Mouse (Mus musculus): Measurements from ENCODE around the gene Slc1a1. TPM values are rescaled to one million over a fixed set of nuclear protein-coding genes. Genes with fewer than 3 reads are reported as not detected.

Gene Slc1a1
- polyA plus RNA-seq, 1 experiment = not detected

GRCm38 (mm10) chr19:28807497-28807871, 27.4 kb upstream of the Slc1a1 start:
- Histone ChIP-seq H3K27me3 (ENCODE audit: control insufficient read depth) (no peaks in the 10 kb centered on the region), H3K9me3 (ENCODE audit: control insufficient read depth, low read length) (no peaks in the 10 kb centered on the region), H3K4me3 (replicated peaks) (no peak overlapping the region), H3K36me3 (ENCODE audit: control insufficient read depth) (no peaks in the 10 kb centered on the region), H3K4me1 (ENCODE audit: control insufficient read depth) (no peaks in the 10 kb centered on the region)
- TF ChIP-seq TAL1 (IDR thresholded peaks at IDR 0.05; ENCODE audit: low read length) (no peak), GATA1 (IDR thresholded peaks at IDR 0.05; ENCODE audit: low read length) (no peak)

DNA sequence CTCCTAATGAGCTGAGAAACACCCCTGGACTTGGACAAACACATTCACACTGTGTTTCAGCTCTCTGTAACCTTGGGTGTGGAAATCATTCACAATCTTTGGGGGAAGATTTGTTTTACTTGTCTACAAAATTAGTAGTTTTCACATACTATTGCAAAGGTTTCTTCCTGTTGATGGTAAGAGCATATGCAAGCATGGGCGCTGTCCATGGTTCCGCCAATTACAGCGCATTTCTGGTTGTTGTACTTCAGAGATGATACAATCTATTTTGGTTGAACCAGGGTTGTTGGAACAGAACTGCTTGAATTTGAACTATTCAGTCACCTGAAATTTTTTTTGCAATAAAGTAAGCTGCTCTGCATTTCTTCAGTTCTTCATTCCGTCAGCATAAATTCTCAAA, 16.6 kb upstream of the Slc1a1 start:
- Histone ChIP-seq H3K4me1 (ENCODE audit: control insufficient read depth) (no peaks in the 10 kb centered on the region), H3K27me3 (ENCODE audit: control insufficient read depth) (no peaks in the 10 kb centered on the region), H3K36me3 (ENCODE audit: control insufficient read depth) (no peaks in the 10 kb centered on the region), H3K9me3 (ENCODE audit: control insufficient read depth, low read length) (no peaks in the 10 kb centered on the region), H3K4me3 (replicated peaks) (no peak overlapping the region)
- no peak for TF ChIP-seq GATA1 (IDR thresholded peaks at IDR 0.05; ENCODE audit: low read length)
- TF ChIP-seq TAL1 (IDR thresholded peaks at IDR 0.05; ENCODE audit: low read length) = no peak

- no peaks in the 10 kb centered on the region; the same call in 1 of the 2 replicates for H3K27me3 ChIP-seq (ENCODE audit: control insufficient read depth)
- no peak for TF ChIP-seq GATA1 (IDR thresholded peaks at IDR 0.05; ENCODE audit: low read length)
- TF ChIP-seq TAL1 (IDR thresholded peaks at IDR 0.05; ENCODE audit: low read length) = no peak
- no peaks in the 10 kb centered on the region for H3K4me1 ChIP-seq (ENCODE audit: control insufficient read depth)
- no peaks in the 10 kb centered on the region for H3K36me3 ChIP-seq (ENCODE audit: control insufficient read depth)
- no peak overlapping the region for H3K4me3 ChIP-seq (replicated peaks)
- no peaks in the 10 kb centered on the region for H3K9me3 ChIP-seq (ENCODE audit: control insufficient read depth, low read length)
These were observed 7.0 kb upstream of the Slc1a1 start for GRCm38 (mm10) chr19:28827697-28828328.

GRCm38 (mm10) chr19:28831324-28831723, 3.5 kb upstream of the Slc1a1 start:
- Histone ChIP-seq H3K36me3 (ENCODE audit: control insufficient read depth) (no peaks in the 10 kb centered on the region), H3K9me3 (ENCODE audit: control insufficient read depth, low read length) (no peaks in the 10 kb centered on the region), H3K27me3 (ENCODE audit: control insufficient read depth) (peaks cover 20% of the 10 kb centered on the region), H3K4me3 (replicated peaks) (no peak overlapping the region), H3K4me1 (ENCODE audit: control insufficient read depth) (peaks cover 3% of the 10 kb centered on the region; the same call in 1 of the 2 replicates)
- TF ChIP-seq GATA1 (IDR thresholded peaks at IDR 0.05; ENCODE audit: low read length) (no peak), TAL1 (IDR thresholded peaks at IDR 0.05; ENCODE audit: low read length) (no peak)

DNA sequence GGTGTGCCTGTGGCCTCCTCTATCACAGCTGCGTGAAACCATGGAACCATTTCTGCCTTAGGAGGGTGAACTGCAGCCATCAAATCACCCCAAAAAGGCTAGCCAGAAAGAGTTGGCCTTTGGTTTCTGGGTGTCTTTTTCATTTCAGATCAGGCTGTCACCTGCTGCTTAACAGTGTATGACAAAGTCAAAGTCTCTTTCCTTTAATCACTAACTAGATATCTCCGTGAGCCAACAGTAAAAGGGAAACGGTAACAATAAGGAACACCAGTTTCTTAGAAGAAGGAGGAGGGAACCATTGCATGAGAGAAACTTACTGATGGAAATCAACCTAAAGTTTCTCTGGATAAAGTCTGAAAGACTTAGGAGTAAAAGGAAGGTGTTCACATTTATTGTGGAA, 2.2 kb upstream of the Slc1a1 start:
- H3K4me3 ChIP-seq (replicated peaks) = no peak overlapping the region
- peaks cover 3% of the 10 kb centered on the region; the same call in 1 of the 2 replicates for H3K4me1 ChIP-seq (ENCODE audit: control insufficient read depth)
- H3K27me3 ChIP-seq (ENCODE audit: control insufficient read depth) = peaks cover 20% of the 10 kb centered on the region
- no peaks in the 10 kb centered on the region for H3K9me3 ChIP-seq (ENCODE audit: control insufficient read depth, low read length)
- H3K36me3 ChIP-seq (ENCODE audit: control insufficient read depth) = no peaks in the 10 kb centered on the region
- TF ChIP-seq GATA1 (IDR thresholded peaks at IDR 0.05; ENCODE audit: low read length) (no peak), TAL1 (IDR thresholded peaks at IDR 0.05; ENCODE audit: low read length) (no peak)

DNA sequence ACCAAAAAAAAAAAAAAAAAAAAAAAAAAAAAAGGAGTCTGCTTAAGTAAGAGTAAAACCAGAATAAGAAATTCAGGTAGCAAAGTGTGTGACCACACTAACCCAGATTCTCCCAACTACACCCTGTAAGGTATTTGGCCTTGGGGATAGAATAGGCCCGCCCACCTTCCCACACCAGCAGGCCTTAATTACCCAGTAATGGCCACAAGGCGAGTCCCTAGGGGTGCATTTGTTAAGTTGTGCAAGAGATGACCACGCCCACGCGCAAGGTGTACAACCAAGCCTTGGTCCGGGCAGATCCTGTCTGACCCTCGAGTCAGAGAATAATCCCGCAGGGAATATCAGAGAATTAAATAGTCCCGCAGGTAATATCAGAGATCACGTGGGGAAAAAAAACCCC, 461 bp upstream of the Slc1a1 start:
- Histone ChIP-seq H3K27me3 (ENCODE audit: control insufficient read depth) (peaks cover 20% of the 10 kb centered on the region), H3K4me1 (ENCODE audit: control insufficient read depth) (peaks cover 3% of the 10 kb centered on the region; the same call in 1 of the 2 replicates), H3K4me3 (replicated peaks) (no peak overlapping the region), H3K36me3 (ENCODE audit: control insufficient read depth) (no peaks in the 10 kb centered on the region), H3K9me3 (ENCODE audit: control insufficient read depth, low read length) (no peaks in the 10 kb centered on the region)
- no peak for TF ChIP-seq GATA1 (IDR thresholded peaks at IDR 0.05; ENCODE audit: low read length)
- TF ChIP-seq TAL1 (IDR thresholded peaks at IDR 0.05; ENCODE audit: low read length) = no peak

- Histone ChIP-seq H3K27me3 (ENCODE audit: control insufficient read depth) (peaks cover 20% of the 10 kb centered on the region), H3K4me1 (ENCODE audit: control insufficient read depth) (peaks cover 3% of the 10 kb centered on the region; the same call in 1 of the 2 replicates), H3K36me3 (ENCODE audit: control insufficient read depth) (no peaks in the 10 kb centered on the region), H3K4me3 (replicated peaks) (no peak overlapping the region), H3K9me3 (ENCODE audit: control insufficient read depth, low read length) (no peaks in the 10 kb centered on the region)
- TF ChIP-seq TAL1 (IDR thresholded peaks at IDR 0.05; ENCODE audit: low read length) (no peak), GATA1 (IDR thresholded peaks at IDR 0.05; ENCODE audit: low read length) (no peak)
These were observed 633 bp downstream of the Slc1a1 start for GRCm38 (mm10) chr19:28835500-28835864.

DNA sequence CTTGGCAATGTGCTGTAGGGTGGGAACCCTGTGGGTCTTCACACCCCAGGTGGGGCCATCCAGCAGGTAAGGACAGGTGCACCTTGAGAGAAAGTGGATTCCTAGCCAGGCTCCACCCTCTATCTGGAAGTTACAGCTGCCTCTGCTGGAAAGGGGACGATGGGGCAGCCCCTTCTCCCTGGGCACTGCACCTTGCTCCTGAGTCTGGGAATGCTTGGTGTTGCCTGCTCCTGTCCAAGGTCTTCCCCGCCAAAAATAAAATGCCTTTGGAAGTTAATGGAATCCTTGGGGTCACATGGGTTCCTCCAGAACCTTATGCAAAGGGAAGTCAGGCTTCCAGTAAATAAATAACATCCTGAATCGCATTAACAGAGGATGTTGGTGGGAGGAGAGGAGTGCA, 1.3 kb downstream of the Slc1a1 start:
- TF ChIP-seq GATA1 (IDR thresholded peaks at IDR 0.05; ENCODE audit: low read length) (no peak), TAL1 (IDR thresholded peaks at IDR 0.05; ENCODE audit: low read length) (no peak)
- peaks cover 20% of the 10 kb centered on the region for H3K27me3 ChIP-seq (ENCODE audit: control insufficient read depth)
- no peaks in the 10 kb centered on the region for H3K9me3 ChIP-seq (ENCODE audit: control insufficient read depth, low read length)
- peaks cover 3% of the 10 kb centered on the region; the same call in 1 of the 2 replicates for H3K4me1 ChIP-seq (ENCODE audit: control insufficient read depth)
- H3K36me3 ChIP-seq (ENCODE audit: control insufficient read depth) = no peaks in the 10 kb centered on the region
- H3K4me3 ChIP-seq (replicated peaks) = no peak overlapping the region

GRCm38 (mm10) chr19:28836651-28837410, 2.0 kb downstream of the Slc1a1 start:
- Histone ChIP-seq H3K4me3 (replicated peaks) (no peak overlapping the region), H3K36me3 (ENCODE audit: control insufficient read depth) (no peaks in the 10 kb centered on the region), H3K27me3 (ENCODE audit: control insufficient read depth) (peaks cover 20% of the 10 kb centered on the region), H3K4me1 (ENCODE audit: control insufficient read depth) (peaks cover 3% of the 10 kb centered on the region; the same call in 1 of the 2 replicates), H3K9me3 (ENCODE audit: control insufficient read depth, low read length) (no peaks in the 10 kb centered on the region)
- no peak for TF ChIP-seq TAL1 (IDR thresholded peaks at IDR 0.05; ENCODE audit: low read length)
- no peak for TF ChIP-seq GATA1 (IDR thresholded peaks at IDR 0.05; ENCODE audit: low read length)

Measured in erythroblast, embryonic 14.5 days (primary cell).